Mouse (Mus musculus) forebrain, postnatal 0 days (tissue): ENCODE measurements at regions not wholly inside any gene's neighbourhood (a gene's known extent, or its start where the extent isn't known, plus 50 kb on each side); places are given as distances from the start of the nearest gene placed in this dataset.

Experiments used
- ATAC-seq: fragments of 200-750 bp; cut with Nextera tagmentation; 2 replicates; pipeline ENCODE4 v1.8.0; 2017; ENCODE audit warnings: mild to moderate bottlenecking, moderate library complexity
- DNase-seq: peaks from one replicate; pipeline ENCODE4 v3.0.0-alpha.2; 2015
- H3K27ac ChIP-seq: fragments of 300-500 bp; sonication (generic); 2 replicates; pipeline ENCODE4 v1.5.1; 2014; ENCODE audit warnings: low read depth, mild to moderate bottlenecking, antibody characterized with exemption, low read length, moderate library complexity, mixed read lengths
- H3K27me3 ChIP-seq: fragments of 300-500 bp; sonication (generic); 2 replicates; pipeline ENCODE4 v1.6.1; 2014; ENCODE audit warnings: mild to moderate bottlenecking, low read length, mixed read lengths; ENCODE audit not compliant: insufficient read depth
- H3K36me3 ChIP-seq: fragments of 300-500 bp; sonication (generic); 2 replicates; pipeline ENCODE4 v1.6.1; 2014; ENCODE audit warnings: mild to moderate bottlenecking, moderate library complexity; ENCODE audit not compliant: insufficient read depth
- H3K4me1 ChIP-seq: fragments of 300-500 bp; sonication (generic); 2 replicates; pipeline ENCODE4 v1.6.1; 2014; ENCODE audit warnings: antibody characterized with exemption; ENCODE audit not compliant: insufficient read depth
- H3K4me2 ChIP-seq: fragments of 300-500 bp; sonication (generic); 2 replicates; pipeline ENCODE4 v1.6.1; 2014; ENCODE audit warnings: low read depth, mild to moderate bottlenecking, moderate library complexity
- H3K4me3 ChIP-seq: fragments of 300-500 bp; sonication (generic); 2 replicates; pipeline ENCODE4 v1.5.1; 2014; ENCODE audit warnings: low read depth, low read length, mixed read lengths
- H3K9ac ChIP-seq: fragments of 300-500 bp; sonication (generic); 2 replicates; pipeline ENCODE4 v1.6.1; 2014; ENCODE audit warnings: mild to moderate bottlenecking
- H3K9me3 ChIP-seq: fragments of 300-500 bp; sonication (generic); 2 replicates; pipeline ENCODE4 v1.6.1; 2016; ENCODE audit warnings: low read length
- CTCF ChIP-seq: sonication (generic); IDR thresholded peaks from 2 replicates; pipeline ENCODE4 v1.5.1; 2016; ENCODE audit warnings: antibody characterized with exemption, control low read depth, low read depth
- WGBS: fragments of 180-500 bp; shearing (Covaris S2); extraction: QIAGEN DNeasy Blood & Tissue Kit; methylation state at CpG from one replicate; pipeline ENCODE4 v1.1.7; 2014; 5-methylcytosine and 5-hydroxymethylcytosine counted together

- Histone ChIP-seq H3K27ac (no peak overlapping the region), H3K27me3 (no peaks in the 10 kb centered on the region), H3K4me3 (no peak overlapping the region), H3K4me2 (no peak overlapping the region), H3K9ac (no peak overlapping the region), H3K36me3 (no peaks in the 10 kb centered on the region), H3K9me3 (no peaks in the 10 kb centered on the region), H3K4me1 (no peaks in the 10 kb centered on the region)
- DNase-seq, result no peak
- 58% methylated on average over 3 of the region's 3 CpGs for WGBS
- no peak for TF ChIP-seq CTCF
- no peak for ATAC-seq
These were observed 208.8 kb downstream of the Ptbp2 start for GRCm38 (mm10) chr3:119575516-119575915.

GRCm38 (mm10) chr3:119537884-119538283, 246.4 kb downstream of the Ptbp2 start:
- peak; percentile 30 for TF ChIP-seq CTCF
- no peak overlapping the region for H3K9ac ChIP-seq
- H3K4me2 ChIP-seq, result no peak overlapping the region
- no peaks in the 10 kb centered on the region for H3K9me3 ChIP-seq
- no peaks in the 10 kb centered on the region for H3K36me3 ChIP-seq
- H3K4me1 ChIP-seq, result no peaks in the 10 kb centered on the region
- no peak overlapping the region for H3K27ac ChIP-seq
- ATAC-seq, result no peak
- DNase-seq, result no peak
- H3K27me3 ChIP-seq, result no peaks in the 10 kb centered on the region
- H3K4me3 ChIP-seq, result no peak overlapping the region
- WGBS, result 78% methylated on average over 7 of the region's 7 CpGs

- H3K9ac ChIP-seq, result no peak overlapping the region
- DNase-seq, result no peak
- no peak for TF ChIP-seq CTCF
- H3K4me3 ChIP-seq, result no peak overlapping the region
- no peaks in the 10 kb centered on the region for H3K27me3 ChIP-seq
- no peak overlapping the region for H3K27ac ChIP-seq
- H3K9me3 ChIP-seq, result no peaks in the 10 kb centered on the region
- peaks cover 3% of the 10 kb centered on the region; the same call in 1 of the 2 replicates for H3K4me1 ChIP-seq
- no peak overlapping the region for H3K4me2 ChIP-seq
- H3K36me3 ChIP-seq, result no peaks in the 10 kb centered on the region
- ATAC-seq, result no peak
- 26% methylated on average over 10 of the region's 10 CpGs for WGBS
These were observed 259.6 kb downstream of the Ptbp2 start for GRCm38 (mm10) chr3:119524510-119525123.

GRCm38 (mm10) chr3:119512596-119512995, 271.7 kb downstream of the Ptbp2 start:
- TF ChIP-seq CTCF, result no peak
- H3K9ac ChIP-seq, result no peak overlapping the region
- DNase-seq (no peak), ATAC-seq (no peak)
- no peak overlapping the region for H3K27ac ChIP-seq
- no peaks in the 10 kb centered on the region for H3K4me1 ChIP-seq
- no peak overlapping the region for H3K4me2 ChIP-seq
- H3K4me3 ChIP-seq, result no peak overlapping the region
- H3K27me3 ChIP-seq, result no peaks in the 10 kb centered on the region
- H3K36me3 ChIP-seq, result no peaks in the 10 kb centered on the region
- H3K9me3 ChIP-seq, result no peaks in the 10 kb centered on the region
- 90% methylated on average over 2 of the region's 2 CpGs for WGBS

GRCm38 (mm10) chr3:119509132-119509531, 275.1 kb downstream of the Ptbp2 start:
- ATAC-seq, result no peak
- no peaks in the 10 kb centered on the region for H3K36me3 ChIP-seq
- TF ChIP-seq CTCF, result no peak

GRCm38 (mm10) chr3:119503471-119503972, 280.7 kb downstream of the Ptbp2 start:
- H3K4me1 ChIP-seq, result peaks cover 5% of the 10 kb centered on the region; the same call in 1 of the 2 replicates
- no peak overlapping the region for H3K4me3 ChIP-seq
- H3K27me3 ChIP-seq, result no peaks in the 10 kb centered on the region
- no peaks in the 10 kb centered on the region for H3K36me3 ChIP-seq
- H3K4me2 ChIP-seq, result no peak overlapping the region
- WGBS, result 48% methylated on average over 1 of the region's 1 CpGs
- no peak for DNase-seq
- H3K9ac ChIP-seq, result no peak overlapping the region
- no peak for TF ChIP-seq CTCF
- no peak overlapping the region for H3K27ac ChIP-seq
- no peak for ATAC-seq
- H3K9me3 ChIP-seq, result no peaks in the 10 kb centered on the region

More at GRCm38 (mm10) chr3:119509132-119509531, 275.1 kb downstream of the Ptbp2 start:
- no peaks in the 10 kb centered on the region for H3K27me3 ChIP-seq
- no peak overlapping the region for H3K4me3 ChIP-seq
- no peak overlapping the region for H3K9ac ChIP-seq
- 43% methylated on average over 4 of the region's 4 CpGs for WGBS
- H3K4me2 ChIP-seq, result no peak overlapping the region
- no peak overlapping the region for H3K27ac ChIP-seq
- no peaks in the 10 kb centered on the region for H3K4me1 ChIP-seq
- no peaks in the 10 kb centered on the region for H3K9me3 ChIP-seq
- no peak for DNase-seq

GRCm38 (mm10) chr3:119498711-119499110, 285.6 kb downstream of the Ptbp2 start:
- H3K4me2 ChIP-seq, result peak overlapping the region; percentile 48
- H3K4me1 ChIP-seq, result peaks cover 14% of the 10 kb centered on the region
- DNase-seq (peak; percentile 92), ATAC-seq (peak; percentile 91)
- peak overlapping the region; percentile 28 for H3K4me3 ChIP-seq
- no peak for TF ChIP-seq CTCF
- H3K36me3 ChIP-seq, result no peaks in the 10 kb centered on the region
- peak overlapping the region; percentile 43 for H3K9ac ChIP-seq
- H3K27ac ChIP-seq, result peak overlapping the region; percentile 72
- H3K9me3 ChIP-seq, result no peaks in the 10 kb centered on the region
- H3K27me3 ChIP-seq, result no peaks in the 10 kb centered on the region
- 18% methylated on average over 20 of the region's 20 CpGs for WGBS
